Mouse (Mus musculus) right cerebral cortex, postnatal 10 days (tissue): ENCODE measurements at regions not wholly inside any gene's neighbourhood (a gene's known extent, or its start where the extent isn't known, plus 50 kb on each side); places are given as distances from the start of the nearest gene placed in this dataset.
"Not testable (repeated sequence)": the region's sequence is repeated elsewhere in the genome, so short reads cannot be mapped to it uniquely, and the experiment has no call there.

Experiments used
- DNase-seq, 2 experiments: peaks; one replicate each; pipeline ENCODE4 v3.0.0; 2021; ENCODE audit warnings: low spot score in 2 of 2

DNA sequence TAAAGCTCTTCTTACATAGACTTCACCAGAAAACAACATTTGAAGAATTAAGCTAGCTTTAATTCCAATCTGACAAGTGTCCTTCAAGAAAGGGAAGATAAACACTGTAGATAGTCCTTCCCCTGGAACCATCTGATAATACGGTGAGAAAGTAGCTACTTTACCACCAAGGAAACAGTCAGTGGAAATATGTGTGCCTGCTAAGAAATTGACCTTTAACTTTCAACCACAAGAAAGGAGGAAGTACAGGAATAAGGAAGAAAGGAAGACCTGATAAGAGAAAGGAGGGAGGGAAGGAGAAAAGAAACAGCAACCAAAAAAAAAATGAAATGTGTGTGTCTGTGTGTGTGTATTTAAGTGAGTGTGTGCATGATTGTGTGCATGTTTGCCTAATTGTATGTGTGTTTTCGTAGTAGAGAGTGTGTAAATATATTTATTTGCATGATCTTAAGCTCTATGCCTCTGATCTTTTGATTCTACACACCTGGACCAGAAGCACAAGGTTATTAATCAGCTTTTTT is 831.3 kb downstream of the Pla2g4a start:
- DNase-seq = no peak

DNA sequence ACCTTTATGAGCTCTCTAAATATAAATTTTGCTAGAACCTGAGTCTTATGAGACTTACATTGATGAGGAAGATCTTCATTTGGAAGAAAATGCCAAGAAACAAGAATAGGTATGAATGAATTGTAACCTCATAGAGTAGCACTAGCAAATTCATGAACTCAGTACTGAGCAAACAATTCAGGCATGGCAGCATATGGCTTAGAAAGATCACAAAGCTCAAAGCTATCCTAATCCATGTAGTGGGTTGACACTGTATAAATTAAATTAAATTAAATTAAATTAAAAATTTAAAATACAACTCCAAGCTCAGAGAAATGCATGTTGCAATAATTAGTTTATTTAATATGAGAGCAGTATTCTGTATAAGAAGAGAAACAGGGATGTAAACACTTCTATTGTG is 832.0 kb downstream of the Pla2g4a start:
- DNase-seq = no peak

DNA sequence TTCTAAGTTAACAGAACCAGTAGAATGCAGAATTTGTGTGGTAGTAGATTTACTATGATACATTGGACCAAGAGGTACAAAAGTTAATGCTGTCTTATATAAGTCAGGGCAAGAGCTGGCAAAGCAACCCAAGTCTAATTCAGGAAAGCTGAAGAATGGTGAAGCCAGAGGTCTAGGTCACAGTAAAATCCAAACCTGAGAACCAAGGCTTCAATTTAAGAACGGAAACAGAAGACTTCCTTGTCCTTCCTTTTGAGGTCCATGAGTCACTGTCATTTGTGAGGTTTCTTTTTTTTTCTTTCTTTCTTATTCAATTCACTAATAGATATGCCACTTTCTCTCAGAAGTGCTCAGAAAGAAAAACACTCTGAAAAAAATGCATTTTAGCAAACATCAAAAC is 833.4 kb downstream of the Pla2g4a start:
- DNase-seq = no peak

DNA sequence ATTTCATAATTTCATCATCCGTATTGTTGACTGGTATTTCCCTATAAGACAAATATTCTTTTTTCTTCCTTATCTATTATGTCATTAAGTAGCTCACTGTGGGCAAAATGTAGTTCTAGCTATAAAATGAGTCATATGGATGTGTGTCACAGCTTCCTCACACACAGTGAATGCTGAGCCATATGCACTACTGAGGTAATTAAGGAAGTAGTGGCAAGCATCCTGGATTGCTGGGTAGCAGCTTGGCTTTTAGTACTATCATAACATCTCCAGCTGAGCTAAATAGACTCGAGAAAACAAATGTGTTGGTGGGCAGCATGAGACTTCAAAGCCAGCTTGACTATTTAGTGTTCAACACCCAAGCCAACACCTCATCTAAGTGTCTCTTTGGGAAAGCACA is 857.7 kb downstream of the Pla2g4a start:
- DNase-seq = no peak

DNA sequence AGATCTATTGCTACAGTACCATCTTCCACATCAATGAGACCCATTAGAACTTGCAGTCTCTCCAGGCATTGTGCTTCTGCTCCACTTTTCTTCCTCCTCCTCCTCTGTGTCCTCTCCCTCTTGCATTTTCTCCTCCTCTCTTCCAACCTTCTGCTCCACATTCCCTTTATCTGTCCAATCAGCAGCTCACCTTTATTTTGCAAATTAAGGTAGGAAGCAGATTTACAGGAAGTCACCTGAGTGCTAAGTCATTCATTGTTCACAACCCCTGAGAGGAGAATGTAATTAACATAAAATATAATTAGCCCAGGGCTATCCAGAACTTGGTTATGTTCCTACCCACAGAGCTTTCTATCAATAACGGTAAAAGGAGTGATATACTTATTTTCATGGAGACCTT is 863.7 kb downstream of the Pla2g4a start:
- DNase-seq = no peak

DNA sequence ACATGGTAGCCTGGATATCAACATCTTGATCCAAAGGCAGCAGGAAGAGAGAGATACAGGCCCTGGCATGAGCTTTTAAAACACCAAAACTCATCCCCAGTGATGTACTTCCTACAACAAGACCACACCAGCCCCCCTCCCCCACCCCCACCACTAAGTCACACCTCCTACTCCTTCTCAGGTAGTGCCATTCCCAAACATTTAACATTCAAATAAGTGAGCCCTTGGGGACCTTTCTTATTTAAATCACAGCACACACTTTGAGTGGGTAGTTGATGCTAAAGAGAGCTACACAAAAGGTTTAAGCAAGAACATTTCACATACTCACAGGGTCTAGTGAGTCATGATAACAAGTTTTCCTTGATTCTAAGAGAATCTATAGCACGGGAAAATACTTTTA is 886.4 kb downstream of the Pla2g4a start:
- no peak for DNase-seq

DNA sequence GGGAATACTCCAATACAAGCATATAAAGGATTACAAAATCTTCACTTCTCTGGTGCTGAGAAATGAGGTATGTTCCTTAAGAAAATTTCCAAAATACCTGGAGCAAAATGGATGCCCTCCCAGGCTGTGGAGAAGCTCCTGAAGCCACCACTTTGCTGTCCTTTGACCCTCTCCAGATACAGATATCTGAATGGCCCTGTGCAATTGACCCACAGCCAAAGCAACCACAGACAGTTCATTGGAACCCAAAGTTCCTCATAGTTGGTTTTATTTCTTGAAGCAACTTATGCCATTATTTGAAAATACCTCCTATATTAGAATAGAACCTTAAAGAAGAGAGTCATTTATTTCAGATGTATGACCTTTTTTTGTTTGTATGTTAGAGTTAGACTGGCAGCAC is 891.5 kb downstream of the Pla2g4a start:
- no peak for DNase-seq

DNA sequence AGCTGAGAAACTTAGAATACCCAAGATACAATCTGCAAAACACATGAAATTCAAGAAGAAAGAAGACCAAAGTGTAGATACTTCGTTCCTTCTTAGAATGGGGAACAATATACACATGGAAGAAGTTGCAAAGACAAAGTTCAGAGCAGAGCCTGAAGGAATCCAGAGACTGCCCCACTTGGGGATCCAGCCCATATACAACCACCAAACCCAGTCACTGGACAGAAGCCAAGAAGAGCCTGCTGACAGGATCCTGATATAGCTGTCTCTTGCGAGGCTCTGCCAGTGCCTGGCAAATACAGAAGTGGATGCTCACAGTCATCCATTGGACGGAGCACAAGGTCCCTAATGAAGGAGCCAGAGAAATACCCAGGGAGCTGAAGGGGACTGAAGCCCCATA is 898.1 kb downstream of the Pla2g4a start:
- not testable (repeated sequence) for DNase-seq

DNA sequence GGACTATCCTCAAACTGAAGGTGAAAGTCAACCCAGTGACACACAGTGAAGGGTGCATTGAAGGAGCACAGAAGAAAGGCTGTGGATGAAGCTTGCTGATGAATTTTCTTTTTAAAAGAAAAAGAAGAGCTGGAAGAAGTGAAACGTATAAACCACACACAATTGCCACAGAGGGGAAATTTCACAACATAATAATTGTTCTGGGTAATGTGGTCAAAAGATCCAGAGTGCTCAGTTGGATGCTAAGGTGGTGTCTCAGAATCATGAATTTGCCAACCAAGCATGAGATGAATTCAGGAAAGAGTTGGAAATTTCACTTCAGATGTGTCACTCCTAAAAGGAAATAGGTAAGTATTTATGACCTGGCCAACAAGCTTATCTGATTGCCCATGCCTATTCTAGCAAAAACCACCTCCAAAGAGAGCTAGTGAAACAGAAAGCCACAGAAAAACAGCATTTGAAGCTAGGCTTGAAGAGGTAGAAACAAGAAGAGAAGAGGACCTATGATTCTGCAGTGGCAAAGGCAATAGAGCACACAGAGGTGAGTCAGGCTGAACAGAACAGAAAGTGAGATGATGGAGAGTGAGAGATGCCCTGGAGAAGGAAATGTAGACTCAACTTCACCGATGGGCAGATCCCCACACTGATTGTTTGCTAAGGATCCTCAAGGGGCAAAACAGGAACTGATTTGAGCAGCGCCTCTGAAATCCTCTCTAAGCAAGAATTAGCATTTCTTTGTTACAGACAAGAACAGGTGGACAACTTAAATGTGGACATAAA is 922.7 kb downstream of the Pla2g4a start:
- no peak for DNase-seq

DNA sequence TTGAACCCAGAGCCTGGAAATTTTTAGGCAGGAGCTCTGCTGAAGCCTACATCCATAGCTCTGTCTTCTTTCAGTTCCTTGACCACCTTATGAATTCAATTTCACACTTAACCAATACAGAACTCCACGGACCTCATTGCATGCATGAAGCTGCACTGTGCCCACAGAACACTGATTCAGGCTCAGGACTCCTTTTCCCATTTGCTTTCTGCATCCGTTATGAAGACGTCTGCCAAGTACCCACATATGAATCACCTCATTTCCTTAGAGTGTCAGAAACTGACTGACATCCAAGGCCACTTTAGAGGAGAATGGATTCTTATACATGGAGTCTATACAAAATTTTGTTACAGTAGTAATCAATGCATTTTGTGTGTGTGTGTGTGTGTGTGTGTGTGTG is 932.8 kb downstream of the Pla2g4a start:
- DNase-seq = no peak

DNA sequence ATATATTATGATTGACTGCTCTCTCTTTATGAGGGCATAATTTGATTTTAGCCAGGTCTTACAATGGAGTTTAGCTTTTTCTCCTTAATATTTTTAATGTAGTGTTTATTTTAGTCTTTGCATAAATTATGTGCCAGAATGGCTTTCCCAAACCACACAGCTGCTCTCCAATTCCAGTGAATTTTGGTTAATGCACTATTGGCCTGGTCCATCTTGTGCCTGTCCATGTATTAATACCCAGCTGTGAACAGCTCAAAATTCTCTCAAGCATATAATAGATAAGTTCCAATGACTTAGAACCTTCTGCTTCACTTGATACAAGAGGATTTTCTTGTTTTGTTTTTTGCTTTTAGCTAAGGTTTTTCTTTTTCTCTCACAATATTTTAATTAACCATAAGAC is 939.4 kb downstream of the Pla2g4a start:
- no peak for DNase-seq

DNA sequence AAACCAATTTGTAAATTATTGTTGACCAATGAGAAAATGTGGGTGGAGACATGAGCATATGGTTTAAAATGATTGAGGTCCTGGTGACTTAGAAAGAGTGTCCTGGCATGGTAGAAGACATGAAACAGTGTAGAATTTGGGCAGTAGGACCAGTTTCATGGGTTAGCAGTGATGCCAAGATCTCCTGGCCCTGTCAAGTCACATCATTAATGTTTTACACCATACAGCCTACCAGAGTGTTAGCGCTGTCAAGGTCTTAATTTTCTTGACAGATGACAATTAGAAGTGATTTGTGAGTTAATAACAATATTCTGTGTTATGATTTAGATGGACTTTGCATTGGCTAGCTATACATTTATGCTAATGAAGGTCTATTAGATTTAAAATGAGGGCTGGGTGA is 939.8 kb downstream of the Pla2g4a start:
- no peak for DNase-seq

DNA sequence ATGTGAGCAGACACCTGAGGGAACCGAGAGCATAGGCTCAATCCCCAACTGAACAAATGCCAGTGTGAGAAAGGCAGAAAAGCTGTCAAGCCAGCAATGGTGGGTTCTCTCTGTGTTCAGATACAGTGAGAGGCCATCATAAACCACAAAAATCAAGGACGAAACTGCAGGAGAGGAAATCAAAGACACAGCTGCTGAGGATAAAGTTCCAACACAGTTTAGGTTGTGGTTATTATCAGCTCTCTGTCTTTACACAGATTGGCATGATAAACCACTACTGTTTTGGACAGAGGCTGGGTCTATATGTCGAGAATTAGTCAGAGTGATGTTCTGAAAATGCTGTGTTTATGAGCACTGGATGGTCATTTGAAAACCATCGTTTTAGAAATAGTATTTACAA is 946.5 kb downstream of the Pla2g4a start:
- DNase-seq = no peak

DNA sequence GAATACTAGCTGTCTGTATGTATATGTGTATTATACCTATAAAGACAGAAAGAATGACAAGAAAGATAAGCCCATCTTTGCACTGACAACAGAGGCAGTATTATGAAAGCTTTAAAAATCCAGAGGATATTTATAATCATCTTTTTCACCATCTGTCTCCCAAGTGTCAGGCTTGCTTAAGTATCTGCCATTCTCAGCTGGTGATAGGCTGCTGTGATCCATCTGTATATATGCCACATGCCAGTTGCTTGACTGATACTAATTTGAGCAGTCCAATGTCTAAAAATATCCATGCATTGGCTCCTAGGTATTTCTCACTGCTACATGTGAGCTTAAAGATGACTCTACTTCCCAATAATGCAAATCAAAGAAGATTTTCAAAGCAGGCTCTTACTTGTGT is 950.3 kb downstream of the Pla2g4a start:
- DNase-seq = peak in 1 of 2 experiments; percentile 35

DNA sequence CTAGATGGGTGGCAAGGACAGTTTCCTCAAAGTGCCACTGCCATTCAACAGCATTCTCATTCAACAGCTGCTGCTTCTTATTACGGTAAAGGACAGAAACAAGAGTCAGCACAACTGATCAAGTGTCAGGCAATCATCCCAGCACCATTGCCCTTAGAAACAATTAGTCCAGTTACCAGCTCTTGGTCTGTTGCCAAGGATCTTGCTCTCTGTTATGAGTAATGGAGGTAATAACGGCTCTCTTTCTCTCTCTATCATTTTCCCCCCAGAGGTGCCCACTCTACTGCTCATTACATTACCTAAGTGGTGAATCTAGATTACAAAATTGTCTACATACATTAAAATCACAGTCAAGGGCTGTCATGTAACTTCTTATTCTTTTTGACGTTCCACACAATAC is 961.0 kb downstream of the Pla2g4a start:
- DNase-seq = no peak

DNA sequence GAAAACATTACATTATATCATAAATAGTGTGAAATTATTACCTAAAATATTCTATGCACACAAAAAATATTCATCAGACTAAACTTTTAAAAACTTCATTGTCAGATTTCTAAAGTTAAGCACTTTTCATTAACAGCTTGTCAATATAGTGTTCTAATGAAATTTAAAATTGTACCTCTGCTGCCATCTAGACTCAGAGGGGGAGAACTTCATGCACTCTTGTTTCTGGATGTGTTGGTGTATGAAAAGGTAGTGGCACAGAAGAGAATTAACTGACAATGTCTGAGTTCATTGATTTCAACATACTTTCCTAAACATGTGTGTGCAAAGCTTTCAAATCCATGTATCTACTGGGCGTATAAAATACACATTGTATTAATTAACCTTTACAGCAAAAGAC is 967.5 kb downstream of the Pla2g4a start:
- peak in 1 of 2 experiments; percentile 31 for DNase-seq

DNA sequence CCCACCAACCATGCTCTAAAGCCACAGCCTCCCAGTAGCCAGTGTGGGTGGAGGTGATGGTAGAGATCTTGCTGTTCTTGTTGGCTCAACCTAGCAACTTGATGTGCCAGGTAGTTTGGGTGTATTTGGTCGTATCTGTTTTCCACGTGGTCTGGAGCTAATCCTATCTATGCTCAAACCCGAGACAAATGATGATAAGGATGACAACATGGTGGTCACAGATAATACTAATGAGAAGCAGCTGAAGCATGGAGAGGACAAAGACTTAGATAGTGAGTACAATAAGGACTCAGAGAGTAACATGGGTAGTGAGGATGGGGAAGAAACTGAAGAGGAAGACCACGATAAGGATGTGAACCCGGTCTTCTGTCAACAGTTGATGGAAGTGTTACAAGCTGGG is 983.7 kb downstream of the Pla2g4a start:
- no peak for DNase-seq

DNA sequence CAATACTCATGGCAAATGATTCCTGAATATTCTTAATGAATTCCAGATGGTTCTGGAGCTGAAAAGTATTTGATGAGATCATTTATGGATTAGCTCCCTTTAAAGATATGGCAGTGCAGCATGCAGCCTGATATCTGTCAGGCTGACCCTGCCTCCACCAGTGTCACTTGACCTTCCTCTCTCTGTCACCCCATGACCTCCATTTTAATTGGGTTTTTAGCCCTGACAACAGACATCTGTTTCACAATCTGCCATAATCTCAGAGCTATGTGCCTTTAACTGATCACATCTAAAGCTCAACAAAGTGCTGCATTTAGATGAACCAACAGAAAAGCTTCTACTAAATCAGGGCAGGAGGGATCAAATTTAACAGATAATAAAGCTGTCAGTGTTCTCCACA is 995.7 kb downstream of the Pla2g4a start:
- no peak for DNase-seq

DNA sequence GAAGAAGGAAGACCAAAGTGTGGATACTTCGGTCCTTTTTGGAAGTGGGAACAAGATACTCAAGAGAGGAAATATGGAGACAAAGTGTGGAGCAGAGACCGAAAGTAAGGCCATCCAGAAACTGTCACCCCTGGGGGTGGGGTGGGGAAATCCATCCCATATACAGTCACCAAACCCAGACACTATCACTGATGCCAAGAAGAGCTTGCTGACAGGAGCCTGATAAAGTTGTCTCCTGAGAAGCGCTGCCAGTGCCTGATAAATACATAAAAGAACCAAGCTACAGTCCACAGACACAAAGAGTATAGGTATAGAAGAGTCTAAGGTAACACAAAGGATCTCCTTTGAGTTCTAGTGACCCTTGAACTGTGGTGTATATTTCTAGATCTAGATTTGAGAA is 1026.7 kb downstream of the Pla2g4a start:
- no peak for DNase-seq

DNA sequence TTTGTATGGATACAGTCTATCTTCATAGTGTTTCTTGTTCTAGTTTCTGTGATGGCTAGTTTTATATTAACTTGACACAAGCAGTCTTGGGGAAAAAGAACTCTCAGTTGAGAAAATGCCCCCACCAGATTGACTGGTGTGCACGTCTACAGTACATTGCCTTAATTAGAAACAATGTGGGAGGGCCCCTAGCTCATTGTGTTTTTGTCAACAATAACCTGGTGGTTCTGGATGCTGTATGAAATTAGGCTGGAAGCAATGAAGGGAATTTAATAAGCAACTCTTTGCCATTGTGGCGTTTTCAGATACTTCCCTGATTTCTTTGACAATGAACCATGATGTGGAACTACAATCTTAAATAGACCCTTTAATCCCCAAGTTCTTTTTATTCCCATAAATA is 1036.6 kb downstream of the Pla2g4a start:
- DNase-seq = no peak

DNA sequence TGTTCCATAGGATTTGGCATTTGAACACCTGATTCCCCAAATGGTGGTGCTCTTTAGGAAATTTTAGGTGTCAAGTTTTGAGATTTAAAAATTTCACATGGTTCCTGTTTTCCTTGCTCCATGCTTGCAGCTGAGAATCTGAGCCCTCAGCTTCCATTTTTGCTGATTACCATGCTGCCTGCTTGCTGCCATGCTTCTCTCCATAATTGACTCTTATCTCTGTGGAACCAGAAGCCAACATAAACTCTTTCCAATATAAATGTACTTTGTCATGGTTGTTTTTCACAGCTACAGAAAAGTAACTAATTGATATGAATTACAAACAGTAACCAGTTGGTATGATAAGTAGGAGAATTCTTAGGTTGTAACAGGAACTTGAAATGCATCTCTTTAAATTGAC is 1044.0 kb downstream of the Pla2g4a start:
- no peak for DNase-seq

DNA sequence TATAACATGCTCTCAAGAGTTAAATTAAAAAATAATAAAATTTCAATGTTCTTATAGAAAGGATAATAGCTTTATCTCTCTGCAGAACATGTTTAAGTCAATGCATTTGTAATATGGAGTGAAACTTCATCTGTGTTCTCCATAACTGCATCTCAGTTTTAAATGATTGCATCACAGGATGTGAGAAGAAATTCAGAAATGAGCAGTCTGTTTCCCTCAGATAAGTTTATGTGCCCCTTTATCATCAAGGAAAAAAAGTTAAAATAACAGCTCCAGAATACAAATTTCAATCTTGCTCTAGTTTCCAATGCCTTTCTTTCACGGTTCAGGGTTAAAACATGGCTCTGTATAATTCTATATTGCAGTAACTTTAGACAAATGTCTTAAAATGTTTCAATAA is 1048.3 kb downstream of the Pla2g4a start:
- DNase-seq = no peak

DNA sequence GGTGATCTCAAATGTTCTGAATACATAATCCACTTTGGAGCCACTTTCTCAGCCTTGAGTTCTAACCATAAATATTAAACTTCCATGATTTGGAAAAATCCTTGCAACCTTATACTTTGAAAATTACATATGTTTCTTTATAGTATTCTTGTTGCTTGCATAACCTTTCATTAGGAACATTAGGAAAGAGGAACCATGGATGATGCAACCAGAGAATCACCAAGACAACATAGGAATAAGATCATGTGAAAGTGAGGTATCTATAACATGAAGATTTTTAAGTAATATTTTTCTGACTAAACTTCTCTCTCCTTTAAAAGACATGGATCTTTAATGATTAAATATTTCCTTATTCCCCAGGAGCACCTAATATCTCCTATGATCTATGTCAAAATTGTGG is 1057.0 kb downstream of the Pla2g4a start:
- DNase-seq = no peak

DNA sequence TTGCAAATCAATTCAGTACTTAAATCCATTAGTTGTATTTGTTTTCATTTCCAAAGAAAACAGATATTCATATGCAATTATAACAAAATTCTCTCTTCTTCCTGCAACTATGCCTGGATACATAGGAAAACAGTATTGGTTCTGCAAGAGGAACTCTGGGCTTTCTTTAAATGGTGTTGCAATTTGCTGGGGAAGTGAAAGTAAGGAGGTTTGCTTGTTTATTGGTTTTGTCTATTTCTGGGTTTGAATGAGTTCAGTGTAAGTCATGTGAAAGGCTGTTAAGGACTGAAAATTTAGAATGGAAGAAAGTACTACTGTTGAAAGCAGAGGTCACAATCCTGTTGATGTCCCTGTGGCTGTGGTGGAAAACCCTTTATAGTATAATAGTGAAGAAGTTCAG is 1058.0 kb downstream of the Pla2g4a start:
- no peak for DNase-seq
